Mouse (Mus musculus) lung, postnatal 0 days (tissue): Measurements from ENCODE around the gene Efnb3. TPM values are rescaled to one million over a fixed set of nuclear protein-coding genes. Genes with fewer than 3 reads are reported as not detected.
A peak's percentile ranks its signal among the peaks of the same experiment; 100 is the strongest.

Experiments
- ATAC-seq: fragments of 200-750 bp; cut with Nextera tagmentation; 2 replicates; pipeline ENCODE4 v1.8.0; 2017; ENCODE audit warnings: moderate library complexity
- DNase-seq: peaks from one replicate; pipeline ENCODE4 v3.0.0-alpha.2; 2016; ENCODE audit warnings: low spot score
- H3K27ac ChIP-seq: fragments of 300-500 bp; sonication (generic); 2 replicates; pipeline ENCODE4 v1.5.1; 2014; ENCODE audit warnings: antibody characterized with exemption, mild to moderate bottlenecking, low read length, mixed read lengths
- H3K27me3 ChIP-seq: fragments of 300-500 bp; sonication (generic); replicated peaks from 2 replicates; pipeline ENCODE4 v1.6.1; 2014; ENCODE audit warnings: low read length, mixed read lengths; ENCODE audit not compliant: insufficient read depth
- H3K36me3 ChIP-seq: fragments of 300-500 bp; sonication (generic); 2 replicates; pipeline ENCODE4 v1.6.1; 2014; ENCODE audit warnings: low read length, mixed read lengths; ENCODE audit not compliant: insufficient read depth
- H3K4me1 ChIP-seq: fragments of 300-500 bp; sonication (generic); 2 replicates; pipeline ENCODE4 v1.6.1; 2014; ENCODE audit warnings: antibody characterized with exemption, low read depth, low read length, mixed read lengths; ENCODE audit not compliant: insufficient read depth
- H3K4me2 ChIP-seq: fragments of 300-500 bp; sonication (generic); replicated peaks from 2 replicates; pipeline ENCODE4 v1.6.1; 2014; ENCODE audit warnings: low read depth, mild to moderate bottlenecking, low read length, moderate library complexity, mixed read lengths
- H3K4me3 ChIP-seq: fragments of 300-500 bp; sonication (generic); 2 replicates; pipeline ENCODE4 v1.5.1; 2014; ENCODE audit warnings: low read depth, low read length
- H3K9ac ChIP-seq: fragments of 300-500 bp; sonication (generic); replicated peaks from 2 replicates; pipeline ENCODE4 v1.6.1; 2014; ENCODE audit warnings: low read depth, mild to moderate bottlenecking
- H3K9me3 ChIP-seq: fragments of 300-500 bp; sonication (generic); 2 replicates; pipeline ENCODE4 v1.6.1; 2016; ENCODE audit warnings: low read length, mixed read lengths
- CTCF ChIP-seq: IDR thresholded peaks from 2 replicates; pipeline ENCODE4 v1.5.1; 2016; ENCODE audit warnings: antibody characterized with exemption, mild to moderate bottlenecking
- EP300 ChIP-seq: IDR thresholded peaks from 2 replicates; pipeline ENCODE4 v1.6.1; 2016; ENCODE audit warnings: antibody characterized with exemption, mild to moderate bottlenecking, control low read depth
- WGBS: fragments of 180-500 bp; shearing (Covaris S2); extraction: QIAGEN DNeasy Blood & Tissue Kit; methylation state at CpG from one replicate; pipeline ENCODE4 v1.1.7; 2014; 5-methylcytosine and 5-hydroxymethylcytosine counted together
- polyA plus RNA-seq: library from polyadenylated mRNA; unstranded; fragments of >200 nt; fragmentation: Nextera tagmentation; extraction: Ambion mirVana; gene quantifications from 2 replicates; pipeline ENCODE4 v1.2.1, GENCODE M21; 2015

The Efnb3 gene
- polyA plus RNA-seq, 1 experiment from 2014 or later: 0.80 TPM

- peak; percentile 34 for DNase-seq
Observed at GRCm38 (mm10) chr11:69604795-69605664, 45.0 kb upstream of the Efnb3 start.

GRCm38 (mm10) chr11:69604347-69604746 is 44.3 kb upstream of the Efnb3 start:
- Histone ChIP-seq H3K36me3 (no peaks in the 10 kb centered on the region), H3K9me3 (no peaks in the 10 kb centered on the region), H3K27ac (no peak overlapping the region), H3K4me3 (peak overlapping the region; percentile 53), H3K27me3 (0 out of 2 replicates have a peak, but pooled peaks cover 4% of the 10 kb centered on the region), H3K4me2 (peak overlapping the region; percentile 96), H3K4me1 (peaks cover 23% of the 10 kb centered on the region; the same call in 1 of the 2 replicates), H3K9ac (no peak overlapping the region)
- TF ChIP-seq CTCF: no peak
- TF ChIP-seq EP300: no peak
- 62% methylated on average over 3 of the region's 3 CpGs for WGBS
- no peak for ATAC-seq
- no peak for DNase-seq

More at GRCm38 (mm10) chr11:69604795-69605664, 45.0 kb upstream of the Efnb3 start:
- ATAC-seq: peak; percentile 23
- no peaks in the 10 kb centered on the region for H3K9me3 ChIP-seq
- peak overlapping the region; percentile 53 for H3K4me3 ChIP-seq
- WGBS: 2% methylated on average over 62 of the region's 73 CpGs
- no peaks in the 10 kb centered on the region for H3K36me3 ChIP-seq
- H3K9ac ChIP-seq: peak overlapping the region; percentile 30; the same call in 1 of the 2 replicates
- H3K4me1 ChIP-seq: peaks cover 18% of the 10 kb centered on the region; the same call in 1 of the 2 replicates
- TF ChIP-seq EP300 (no peak), CTCF (no peak)
- peak overlapping the region; percentile 16; the same call in 1 of the 2 replicates for H3K27ac ChIP-seq
- peak overlapping the region; percentile 96 for H3K4me2 ChIP-seq
- H3K27me3 ChIP-seq: 0 out of 2 replicates have a peak, but pooled peaks cover 4% of the 10 kb centered on the region

GRCm38 (mm10) chr11:69603516-69603915 is 43.5 kb upstream of the Efnb3 start:
- no peak overlapping the region for H3K4me2 ChIP-seq
- no peak overlapping the region for H3K4me3 ChIP-seq
- H3K9ac ChIP-seq: no peak overlapping the region
- no peak for DNase-seq
- no peak for ATAC-seq
- 76% methylated on average over 8 of the region's 8 CpGs for WGBS
- no peaks in the 10 kb centered on the region for H3K9me3 ChIP-seq
- no peak overlapping the region for H3K27ac ChIP-seq
- no peaks in the 10 kb centered on the region for H3K36me3 ChIP-seq
- TF ChIP-seq CTCF (no peak), EP300 (no peak)
- H3K4me1 ChIP-seq: peaks cover 23% of the 10 kb centered on the region; the same call in 1 of the 2 replicates
- 0 out of 2 replicates have a peak, but pooled peaks cover 4% of the 10 kb centered on the region for H3K27me3 ChIP-seq

- 0 out of 2 replicates have a peak, but pooled peaks cover 4% of the 10 kb centered on the region for H3K27me3 ChIP-seq
- no peak overlapping the region for H3K4me3 ChIP-seq
- no peak overlapping the region for H3K9ac ChIP-seq
- ATAC-seq (no peak), DNase-seq (no peak)
- WGBS: 46% methylated on average over 3 of the region's 3 CpGs
- no peaks in the 10 kb centered on the region for H3K36me3 ChIP-seq
- TF ChIP-seq EP300 (no peak), CTCF (no peak)
- H3K27ac ChIP-seq: no peak overlapping the region
- peaks cover 23% of the 10 kb centered on the region; the same call in 1 of the 2 replicates for H3K4me1 ChIP-seq
- H3K4me2 ChIP-seq: no peak overlapping the region
- no peaks in the 10 kb centered on the region for H3K9me3 ChIP-seq
Observed at GRCm38 (mm10) chr11:69601768-69602167, 41.8 kb upstream of the Efnb3 start.

GRCm38 (mm10) chr11:69600098-69600497 is 40.1 kb upstream of the Efnb3 start:
- WGBS: 12% methylated on average over 6 of the region's 6 CpGs
- ATAC-seq: peak; percentile 64

GRCm38 (mm10) chr11:69599436-69599835 is 39.4 kb upstream of the Efnb3 start:
- Histone ChIP-seq H3K36me3 (no peaks in the 10 kb centered on the region), H3K27me3 (no peaks in the 10 kb centered on the region), H3K27ac (no peak overlapping the region), H3K4me1 (peaks cover 10% of the 10 kb centered on the region; the same call in 1 of the 2 replicates), H3K4me2 (0 out of 2 replicates have a peak overlapping the region, but pooled peaks have one; percentile 11), H3K9ac (no peak overlapping the region), H3K9me3 (no peaks in the 10 kb centered on the region), H3K4me3 (no peak overlapping the region)
- 17% methylated on average over 9 of the region's 9 CpGs for WGBS
- DNase-seq (no peak), ATAC-seq (no peak)
- TF ChIP-seq CTCF (peak; percentile 15; the same call in 1 of the 2 replicates), EP300 (no peak)

More at GRCm38 (mm10) chr11:69600098-69600497, 40.1 kb upstream of the Efnb3 start:
- Histone ChIP-seq H3K27me3 (no peaks in the 10 kb centered on the region), H3K36me3 (no peaks in the 10 kb centered on the region), H3K9ac (no peak overlapping the region), H3K4me1 (peaks cover 13% of the 10 kb centered on the region; the same call in 1 of the 2 replicates), H3K4me3 (no peak overlapping the region), H3K4me2 (peak overlapping the region; percentile 11; the same call in 1 of the 2 replicates), H3K27ac (peak overlapping the region; percentile 47; the same call in 1 of the 2 replicates), H3K9me3 (no peaks in the 10 kb centered on the region)
- DNase-seq: peak; percentile 70
- no peak for TF ChIP-seq EP300
- TF ChIP-seq CTCF: no peak
